Mouse (Mus musculus) ES-Bruce4 (cell line): ENCODE measurements around the gene Mansc1.

ENCODE experiments used
- CTCF ChIP-seq: IDR thresholded peaks from one replicate; pipeline ENCODE4 v1.8.1; 2011; ENCODE audit warnings: low read depth, low read length
- POLR2A ChIP-seq: IDR thresholded peaks from one replicate; pipeline ENCODE4 v1.8.1; 2011; ENCODE audit warnings: low read length; ENCODE audit not compliant: insufficient read depth

GRCm38 (mm10) chr6:134565606-134566247, 66.6 kb downstream of the Mansc1 start:
- no peak for TF ChIP-seq CTCF
- TF ChIP-seq POLR2A: no peak
